Mouse (Mus musculus): Measurements from ENCODE around the gene Slc6a6. TPM values are rescaled to one million over a fixed set of nuclear protein-coding genes. Genes with fewer than 3 reads are reported as not detected.

The Slc6a6 gene
- polyA plus RNA-seq, 1 experiment from 2014 or later, result 35.3 TPM

DNA sequence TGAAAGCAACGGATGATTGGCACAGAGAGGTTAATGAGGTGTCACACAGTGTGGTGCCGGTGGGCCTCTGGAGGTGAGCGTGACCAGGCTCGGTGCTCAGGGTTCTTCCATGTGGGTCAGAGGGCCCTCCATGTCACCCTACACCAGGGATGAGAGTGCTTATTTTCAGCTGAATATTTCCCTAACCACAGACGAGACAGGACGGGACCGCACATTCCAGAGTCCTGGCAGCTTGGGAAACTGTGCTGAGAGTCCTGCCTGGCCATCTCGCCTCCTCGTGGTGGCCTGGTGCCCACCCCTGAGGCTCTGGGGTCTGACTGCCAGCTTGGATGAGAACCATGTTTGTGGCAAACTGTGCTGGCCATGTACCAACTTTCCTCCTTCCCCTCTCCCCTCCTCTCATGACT, 36.5 kb upstream of the Slc6a6 start:
- no peak for DNase-seq (ENCODE audit: low spot score)
- H3K36me3 ChIP-seq (replicated peaks; ENCODE audit: control insufficient read depth, insufficient read depth, low read depth, low read length), result no peaks in the 10 kb centered on the region
- 0 out of 2 replicates have a peak overlapping the region, but pooled peaks have one; percentile 15 for H3K9ac ChIP-seq (replicated peaks; ENCODE audit: low read length)
- no peak overlapping the region for H3K27ac ChIP-seq (replicated peaks; ENCODE audit: low read depth, low read length)
- H3K27me3 ChIP-seq (ENCODE audit: control insufficient read depth, insufficient read depth, low read length), result no peaks in the 10 kb centered on the region
- H3K4me3 ChIP-seq (ENCODE audit: low read depth, low read length), result no peak overlapping the region
- no peak; the same call in 1 of the 2 replicates for ATAC-seq (replicated peaks; ENCODE audit: insufficient number of reproducible peaks, low FRiP score, low TSS enrichment, low read depth)
- H3K4me1 ChIP-seq (ENCODE audit: control insufficient read depth, insufficient read depth, low read length), result no peaks in the 10 kb centered on the region
- no peaks in the 10 kb centered on the region for H3K9me3 ChIP-seq (replicated peaks; ENCODE audit: control insufficient read depth, low read length)
- 66% methylated on average over 9 of the region's 9 CpGs for WGBS
- no peak overlapping the region for H3K4me2 ChIP-seq (ENCODE audit: low read depth, low read length)

DNA sequence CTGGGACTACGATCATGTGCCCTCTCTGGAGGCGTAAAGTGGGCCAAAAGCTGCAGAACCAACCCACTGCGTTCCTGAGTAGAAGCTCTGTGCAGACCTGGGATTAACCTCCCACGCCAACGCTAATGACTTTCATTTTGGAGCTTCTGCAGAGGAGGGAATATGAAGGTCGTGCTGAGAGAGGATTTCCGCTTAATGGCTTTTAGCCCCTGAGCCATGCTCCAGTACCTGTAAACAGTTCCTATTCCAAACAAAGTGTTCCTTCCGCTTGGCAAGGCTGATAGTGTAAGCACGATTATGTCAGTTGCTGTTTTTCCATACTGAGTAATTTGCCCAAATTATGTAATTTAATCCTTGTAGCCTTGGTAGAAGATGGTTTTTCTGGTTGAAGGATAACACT, 33.6 kb upstream of the Slc6a6 start:
- no peaks in the 10 kb centered on the region for H3K4me1 ChIP-seq (ENCODE audit: control insufficient read depth, insufficient read depth, low read length)
- no peak overlapping the region for H3K9ac ChIP-seq (replicated peaks; ENCODE audit: low read length)
- ATAC-seq (replicated peaks; ENCODE audit: insufficient number of reproducible peaks, low FRiP score, low TSS enrichment, low read depth) (no peak), DNase-seq (ENCODE audit: low spot score) (no peak)
- H3K27ac ChIP-seq (replicated peaks; ENCODE audit: low read depth, low read length), result no peak overlapping the region
- H3K9me3 ChIP-seq (replicated peaks; ENCODE audit: control insufficient read depth, low read length), result no peaks in the 10 kb centered on the region
- H3K27me3 ChIP-seq (ENCODE audit: control insufficient read depth, insufficient read depth, low read length), result no peaks in the 10 kb centered on the region
- H3K36me3 ChIP-seq (replicated peaks; ENCODE audit: control insufficient read depth, insufficient read depth, low read depth, low read length), result no peaks in the 10 kb centered on the region
- H3K4me2 ChIP-seq (ENCODE audit: low read depth, low read length), result no peak overlapping the region
- no peak overlapping the region for H3K4me3 ChIP-seq (ENCODE audit: low read depth, low read length)
- 78% methylated on average over 9 of the region's 9 CpGs for WGBS

DNA sequence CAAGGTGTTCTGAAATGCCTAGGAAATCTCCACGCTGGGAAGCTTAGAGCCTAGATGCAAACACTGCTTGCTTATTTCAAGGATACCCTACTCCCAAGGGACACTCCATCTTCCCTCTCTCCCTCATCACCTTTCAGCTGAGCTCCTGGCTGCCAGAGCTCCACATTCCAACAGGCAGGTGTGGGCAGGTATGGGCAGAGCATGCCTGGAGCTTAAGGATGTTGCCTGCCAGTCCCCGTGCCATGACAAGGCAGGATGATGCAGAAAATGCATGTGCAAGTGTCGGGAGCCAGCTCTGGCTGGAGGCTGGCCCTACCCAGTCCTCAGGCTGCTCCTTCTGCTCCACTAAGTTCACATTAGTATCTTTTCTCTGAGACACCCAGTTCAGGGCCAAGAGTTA, 31.6 kb upstream of the Slc6a6 start:
- Histone ChIP-seq H3K27ac (replicated peaks; ENCODE audit: low read depth, low read length) (no peak overlapping the region), H3K4me3 (ENCODE audit: low read depth, low read length) (no peak overlapping the region), H3K27me3 (ENCODE audit: control insufficient read depth, insufficient read depth, low read length) (no peaks in the 10 kb centered on the region), H3K4me2 (ENCODE audit: low read depth, low read length) (no peak overlapping the region), H3K9ac (replicated peaks; ENCODE audit: low read length) (no peak overlapping the region), H3K4me1 (ENCODE audit: control insufficient read depth, insufficient read depth, low read length) (no peaks in the 10 kb centered on the region), H3K36me3 (replicated peaks; ENCODE audit: control insufficient read depth, insufficient read depth, low read depth, low read length) (no peaks in the 10 kb centered on the region), H3K9me3 (replicated peaks; ENCODE audit: control insufficient read depth, low read length) (no peaks in the 10 kb centered on the region)
- DNase-seq (ENCODE audit: low spot score) (no peak), ATAC-seq (replicated peaks; ENCODE audit: insufficient number of reproducible peaks, low FRiP score, low TSS enrichment, low read depth) (no peak)
- WGBS, result 78% methylated on average over 3 of the region's 3 CpGs

DNA sequence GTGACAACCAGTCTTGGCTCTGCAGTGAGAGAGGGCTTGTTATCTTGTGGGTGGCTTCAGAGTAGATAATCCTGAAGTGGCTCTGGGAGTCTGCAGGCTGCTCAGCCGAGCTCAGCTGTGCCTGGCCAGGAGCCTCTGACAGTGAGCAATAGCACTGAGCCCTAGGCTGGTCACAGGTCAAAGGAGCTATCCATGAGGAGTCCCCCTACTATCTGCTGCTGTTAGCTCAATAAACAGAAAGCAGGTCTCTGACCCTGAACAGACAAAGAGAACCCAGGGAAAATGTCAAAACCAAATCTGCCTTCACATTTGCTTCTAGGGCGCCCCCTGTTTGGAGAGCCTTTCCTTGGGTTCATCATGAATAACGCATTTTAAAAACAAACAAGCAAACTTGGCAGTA, 28.6 kb upstream of the Slc6a6 start:
- no peak overlapping the region for H3K27ac ChIP-seq (replicated peaks; ENCODE audit: low read depth, low read length)
- H3K27me3 ChIP-seq (ENCODE audit: control insufficient read depth, insufficient read depth, low read length), result no peaks in the 10 kb centered on the region
- H3K36me3 ChIP-seq (replicated peaks; ENCODE audit: control insufficient read depth, insufficient read depth, low read depth, low read length), result no peaks in the 10 kb centered on the region
- ATAC-seq (replicated peaks; ENCODE audit: insufficient number of reproducible peaks, low FRiP score, low TSS enrichment, low read depth), result no peak
- H3K9ac ChIP-seq (replicated peaks; ENCODE audit: low read length), result no peak overlapping the region
- H3K4me2 ChIP-seq (ENCODE audit: low read depth, low read length), result no peak overlapping the region
- H3K4me1 ChIP-seq (ENCODE audit: control insufficient read depth, insufficient read depth, low read length), result no peaks in the 10 kb centered on the region
- WGBS, result 47% methylated on average over 3 of the region's 3 CpGs
- DNase-seq (ENCODE audit: low spot score), result no peak
- H3K9me3 ChIP-seq (replicated peaks; ENCODE audit: control insufficient read depth, low read length), result no peaks in the 10 kb centered on the region
- no peak overlapping the region for H3K4me3 ChIP-seq (ENCODE audit: low read depth, low read length)

DNA sequence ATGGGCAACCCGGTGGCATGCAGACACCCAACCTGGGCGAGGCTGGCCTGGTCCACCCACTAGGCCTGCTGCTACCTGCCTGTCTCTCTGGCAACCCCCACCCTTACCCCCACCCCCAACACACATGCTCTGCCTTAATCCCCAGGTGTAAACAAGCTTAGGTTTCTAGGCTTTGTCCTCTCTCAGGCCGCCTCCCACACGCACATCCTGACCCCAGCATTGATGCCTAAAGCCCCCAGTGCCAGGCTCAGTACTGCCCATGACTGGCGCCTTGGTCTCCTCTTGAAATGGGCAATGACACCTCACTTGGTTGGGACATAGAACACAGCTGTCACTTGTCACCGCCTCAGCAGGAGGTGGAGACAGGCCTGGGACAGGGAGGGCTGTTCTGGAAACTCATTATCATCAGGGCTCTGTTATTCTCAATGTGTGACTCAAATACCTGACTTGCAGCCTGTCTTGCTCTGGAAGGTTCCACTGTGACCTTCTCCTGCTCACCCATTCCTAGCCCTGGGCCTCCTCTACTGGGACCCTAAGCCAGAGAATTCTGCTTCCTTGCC, 27.9 kb upstream of the Slc6a6 start:
- ATAC-seq (replicated peaks; ENCODE audit: insufficient number of reproducible peaks, low FRiP score, low TSS enrichment, low read depth) (no peak), DNase-seq (ENCODE audit: low spot score) (no peak)
- Histone ChIP-seq H3K36me3 (replicated peaks; ENCODE audit: control insufficient read depth, insufficient read depth, low read depth, low read length) (no peaks in the 10 kb centered on the region), H3K4me2 (ENCODE audit: low read depth, low read length) (no peak overlapping the region), H3K4me1 (ENCODE audit: control insufficient read depth, insufficient read depth, low read length) (no peaks in the 10 kb centered on the region), H3K9ac (replicated peaks; ENCODE audit: low read length) (no peak overlapping the region), H3K27me3 (ENCODE audit: control insufficient read depth, insufficient read depth, low read length) (no peaks in the 10 kb centered on the region), H3K27ac (replicated peaks; ENCODE audit: low read depth, low read length) (no peak overlapping the region), H3K4me3 (ENCODE audit: low read depth, low read length) (no peak overlapping the region), H3K9me3 (replicated peaks; ENCODE audit: control insufficient read depth, low read length) (no peaks in the 10 kb centered on the region)
- WGBS, result 58% methylated on average over 6 of the region's 6 CpGs

DNA sequence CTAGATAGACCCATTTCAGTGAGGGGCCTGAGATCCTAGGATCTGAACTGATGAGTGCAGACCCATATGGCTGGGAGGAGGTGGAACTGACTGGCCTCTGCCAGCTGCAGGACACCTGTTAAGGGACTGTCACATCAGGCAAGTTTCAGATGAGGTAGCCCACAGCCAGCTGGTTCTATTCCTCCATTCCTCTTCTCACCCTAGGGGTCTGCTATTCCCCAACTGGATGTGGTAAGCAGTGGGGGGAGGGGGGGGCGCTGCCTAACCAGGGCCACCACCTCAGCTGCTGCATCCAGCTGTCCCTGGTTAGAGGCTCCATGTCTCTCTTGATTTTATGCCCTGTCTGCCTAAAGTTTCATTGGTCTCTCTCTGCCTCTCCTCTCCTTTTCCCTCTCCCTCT, 25.6 kb upstream of the Slc6a6 start:
- DNase-seq (ENCODE audit: low spot score) (no peak), ATAC-seq (replicated peaks; ENCODE audit: insufficient number of reproducible peaks, low FRiP score, low TSS enrichment, low read depth) (no peak)
- no peak overlapping the region for H3K9ac ChIP-seq (replicated peaks; ENCODE audit: low read length)
- H3K4me3 ChIP-seq (ENCODE audit: low read depth, low read length), result no peak overlapping the region
- no peak overlapping the region for H3K4me2 ChIP-seq (ENCODE audit: low read depth, low read length)
- no peaks in the 10 kb centered on the region for H3K9me3 ChIP-seq (replicated peaks; ENCODE audit: control insufficient read depth, low read length)
- H3K4me1 ChIP-seq (ENCODE audit: control insufficient read depth, insufficient read depth, low read length), result no peaks in the 10 kb centered on the region
- H3K36me3 ChIP-seq (replicated peaks; ENCODE audit: control insufficient read depth, insufficient read depth, low read depth, low read length), result no peaks in the 10 kb centered on the region
- no CpG with 5 or more reads among the region's 1 CpGs for WGBS
- H3K27me3 ChIP-seq (ENCODE audit: control insufficient read depth, insufficient read depth, low read length), result no peaks in the 10 kb centered on the region
- no peak overlapping the region for H3K27ac ChIP-seq (replicated peaks; ENCODE audit: low read depth, low read length)

DNA sequence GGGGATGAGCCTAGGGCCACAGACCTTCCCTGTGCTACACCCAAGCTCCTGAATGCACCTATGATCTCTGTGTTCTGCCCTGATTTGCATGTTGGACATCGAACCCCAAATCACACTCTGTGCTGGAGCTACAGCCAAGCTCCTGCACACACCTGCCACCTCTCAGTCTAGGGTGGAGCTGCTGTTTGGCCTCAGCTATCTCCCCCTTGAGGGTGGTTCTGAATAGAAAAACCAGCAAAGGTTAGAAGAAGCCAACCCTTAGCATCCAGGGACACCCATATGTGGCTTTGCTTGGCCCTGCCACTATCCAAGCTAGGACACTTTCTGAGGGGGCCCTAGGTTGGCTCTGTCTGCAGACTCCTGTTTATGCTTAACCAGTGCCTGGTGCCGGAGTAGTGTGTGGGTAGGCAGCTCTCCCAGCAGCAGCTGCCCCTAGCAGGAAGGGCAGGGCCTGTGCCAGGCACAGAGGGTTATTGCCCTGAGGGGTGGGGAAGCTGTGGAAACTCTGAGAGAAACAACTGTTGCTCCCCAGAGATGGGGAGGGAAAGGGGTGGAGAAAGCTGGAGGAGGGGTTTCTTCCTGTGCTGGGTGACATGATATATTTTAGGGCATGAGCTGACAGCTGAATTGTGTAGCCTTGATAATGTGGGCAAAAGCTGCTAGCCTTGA, 23.9 kb upstream of the Slc6a6 start:
- 51% methylated on average over 2 of the region's 2 CpGs for WGBS
- ATAC-seq (replicated peaks; ENCODE audit: insufficient number of reproducible peaks, low FRiP score, low TSS enrichment, low read depth), result no peak
- DNase-seq (ENCODE audit: low spot score), result no peak

DNA sequence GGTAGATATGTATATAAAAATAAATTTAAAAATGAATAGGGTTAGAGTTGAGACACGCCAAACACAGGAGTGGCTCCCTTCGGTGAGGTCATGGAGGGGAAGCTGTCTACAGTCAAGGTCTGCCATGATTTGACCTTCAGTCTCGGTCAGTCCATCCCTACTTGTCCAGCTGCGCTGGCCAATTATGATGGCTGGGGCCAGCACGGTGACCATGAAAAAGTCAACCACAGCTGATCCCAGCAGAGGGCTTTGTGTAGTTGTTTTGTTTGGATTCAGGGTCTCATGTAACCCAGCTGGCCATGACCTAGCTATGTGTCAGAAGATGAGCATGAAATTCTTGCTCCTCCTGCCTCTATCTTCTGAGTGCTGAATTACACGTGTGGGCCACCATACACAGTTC, 21.6 kb upstream of the Slc6a6 start:
- no peak for DNase-seq (ENCODE audit: low spot score)
- H3K9me3 ChIP-seq (replicated peaks; ENCODE audit: control insufficient read depth, low read length), result no peaks in the 10 kb centered on the region
- H3K4me1 ChIP-seq (ENCODE audit: control insufficient read depth, insufficient read depth, low read length), result no peaks in the 10 kb centered on the region
- no peaks in the 10 kb centered on the region for H3K36me3 ChIP-seq (replicated peaks; ENCODE audit: control insufficient read depth, insufficient read depth, low read depth, low read length)
- no peak overlapping the region for H3K9ac ChIP-seq (replicated peaks; ENCODE audit: low read length)
- no peak for ATAC-seq (replicated peaks; ENCODE audit: insufficient number of reproducible peaks, low FRiP score, low TSS enrichment, low read depth)
- no peaks in the 10 kb centered on the region for H3K27me3 ChIP-seq (ENCODE audit: control insufficient read depth, insufficient read depth, low read length)
- no peak overlapping the region for H3K4me3 ChIP-seq (ENCODE audit: low read depth, low read length)
- no peak overlapping the region for H3K4me2 ChIP-seq (ENCODE audit: low read depth, low read length)
- no peak overlapping the region for H3K27ac ChIP-seq (replicated peaks; ENCODE audit: low read depth, low read length)
- 74% methylated on average over 6 of the region's 6 CpGs for WGBS

More for the DNA sequence above, 23.9 kb upstream of the Slc6a6 start:
- Histone ChIP-seq H3K27ac (replicated peaks; ENCODE audit: low read depth, low read length) (no peak overlapping the region), H3K4me1 (ENCODE audit: control insufficient read depth, insufficient read depth, low read length) (no peaks in the 10 kb centered on the region), H3K4me2 (ENCODE audit: low read depth, low read length) (no peak overlapping the region), H3K4me3 (ENCODE audit: low read depth, low read length) (no peak overlapping the region), H3K9me3 (replicated peaks; ENCODE audit: control insufficient read depth, low read length) (no peaks in the 10 kb centered on the region), H3K27me3 (ENCODE audit: control insufficient read depth, insufficient read depth, low read length) (no peaks in the 10 kb centered on the region), H3K36me3 (replicated peaks; ENCODE audit: control insufficient read depth, insufficient read depth, low read depth, low read length) (no peaks in the 10 kb centered on the region), H3K9ac (replicated peaks; ENCODE audit: low read length) (no peak overlapping the region)
